Mouse (Mus musculus): ENCODE results near the gene Osgep.
"Not testable (repeated sequence)": the region's sequence is repeated elsewhere in the genome, so short reads cannot be mapped to it uniquely, and the experiment has no call there.

DNA sequence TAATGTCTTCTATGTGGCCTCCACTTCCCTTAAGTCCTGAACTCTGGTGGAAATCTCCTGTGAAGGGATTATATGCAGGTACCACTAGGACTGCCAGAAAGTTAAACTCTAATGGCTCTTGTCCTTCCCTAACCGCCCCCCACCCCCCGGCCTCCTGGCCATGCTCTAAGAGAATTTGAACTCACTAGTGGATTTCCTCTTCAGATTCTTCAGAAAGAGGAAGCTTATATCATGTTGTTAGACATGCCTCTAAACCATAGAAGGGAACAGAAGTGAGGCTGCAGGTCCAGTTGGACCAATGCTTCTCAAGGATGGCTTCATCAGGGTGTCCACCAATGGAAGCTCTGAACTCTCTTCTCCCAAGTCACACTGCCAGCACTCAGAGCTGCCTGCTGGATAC, 26.7 kb downstream of the Osgep start:
- TF ChIP-seq CTCF (IDR thresholded peaks at IDR 0.05); POLR2A (IDR thresholded peaks at IDR 0.05; ENCODE audit: insufficient read depth, low read depth, low read length); EP300 (IDR thresholded peaks at IDR 0.05; ENCODE audit: insufficient read depth, low read depth, low read length): not testable (repeated sequence)
